Comparison of ENCODE assay signal across 15 mouse cellular contexts in genomic region chr9:59940913-59941884, GRCm38 (mm10). TPM values are rescaled to one million over a fixed set of nuclear protein-coding genes. Genes with fewer than 3 reads are reported as not detected.
DNase-seq lines count a peak whose midpoint lies in the region; ATAC-seq lines count a peak whose summit lies in the region.
"Had no signal": no experiment of that assay in that cellular context is flagged by ENCODE, and none has a peak within 500 bp of the region (broad histone marks: within the 10 kb centered on the region; RNA-seq: fewer than 3 reads in every experiment).

No protein-coding gene starts in this region.

- no peaks in the 10 kb centered on the region for H3K9me3 ChIP-seq in embryonic facial prominence, embryonic 12.5 days
- H3K9me3 ChIP-seq in embryonic facial prominence, embryonic 10.5 days: no peaks in the 10 kb centered on the region
- no peaks in the 10 kb centered on the region for H3K9me3 ChIP-seq in hindbrain, embryonic 13.5 days
- H3K9me3 ChIP-seq: forebrain, embryonic 10.5 days had no signal

- no peak for DNase-seq in embryonic facial prominence, embryonic 10.5 days (ENCODE audit: low spot score)
- DNase-seq in lung, postnatal 25 days (ENCODE audit: low spot score): peak; percentile 13
- DNase-seq in lung, postnatal 10 days: no peak
- DNase-seq in natural killer cell, adult 2 months (ENCODE audit: low spot score in 2 of 2): peak; percentile 32 to 34
- DNase-seq in retina, embryonic 14.5 days (ENCODE audit: low spot score): no peak
- DNase-seq: adrenal gland, postnatal 14 days; gastrocnemius, postnatal 10 days; kidney, postnatal 10 days; midbrain, embryonic 14.5 days had no signal

- H3K27me3 ChIP-seq in embryonic facial prominence, embryonic 12.5 days: no peaks in the 10 kb centered on the region
- H3K27me3 ChIP-seq in embryonic facial prominence, embryonic 10.5 days (replicated peaks; ENCODE audit: low read depth, poor library complexity, severe bottlenecking): no peaks in the 10 kb centered on the region
- H3K27me3 ChIP-seq in hindbrain, embryonic 13.5 days: no peaks in the 10 kb centered on the region

- H3K4me2 ChIP-seq in embryonic facial prominence, embryonic 12.5 days (replicated peaks): no peak overlapping the region
- H3K4me2 ChIP-seq in hindbrain, embryonic 13.5 days: no peak overlapping the region
- H3K4me2 ChIP-seq: hindbrain, embryonic 14.5 days had no signal

- H3K4me3 ChIP-seq in embryonic facial prominence, embryonic 12.5 days: no peak overlapping the region
- H3K4me3 ChIP-seq in embryonic facial prominence, embryonic 10.5 days: no peak overlapping the region
- no peak overlapping the region for H3K4me3 ChIP-seq in hindbrain, embryonic 13.5 days
- H3K4me3 ChIP-seq: forebrain, embryonic 10.5 days had no signal

- no peak for ATAC-seq in embryonic facial prominence, embryonic 12.5 days (ENCODE audit: insufficient number of reproducible peaks, insufficient read depth, low FRiP score, low TSS enrichment)
- ATAC-seq in inflammation-experienced regulatory T-cells, adult 6 months: peak; percentile 44
- no peak for ATAC-seq in hindbrain, embryonic 13.5 days (ENCODE audit: low FRiP score)

- H3K4me1 ChIP-seq in embryonic facial prominence, embryonic 12.5 days: peaks cover 5% of the 10 kb centered on the region; the same call in 1 of the 2 replicates
- peaks cover 14% of the 10 kb centered on the region for H3K4me1 ChIP-seq in embryonic facial prominence, embryonic 10.5 days
- 0 out of 2 replicates have a peak, but pooled peaks cover 3% of the 10 kb centered on the region for H3K4me1 ChIP-seq in hindbrain, embryonic 13.5 days (replicated peaks)

- H3K36me3 ChIP-seq in embryonic facial prominence, embryonic 12.5 days: no peaks in the 10 kb centered on the region
- no peaks in the 10 kb centered on the region for H3K36me3 ChIP-seq in embryonic facial prominence, embryonic 10.5 days (replicated peaks)
- no peaks in the 10 kb centered on the region for H3K36me3 ChIP-seq in hindbrain, embryonic 13.5 days
- H3K36me3 ChIP-seq: forebrain, embryonic 10.5 days had no signal

- H3K27ac ChIP-seq in embryonic facial prominence, embryonic 12.5 days: 0 out of 2 replicates have a peak overlapping the region, but pooled peaks have one; percentile 1
- no peak overlapping the region for H3K27ac ChIP-seq in embryonic facial prominence, embryonic 10.5 days (replicated peaks)
- H3K27ac ChIP-seq in hindbrain, embryonic 13.5 days: no peak overlapping the region
- H3K27ac ChIP-seq: forebrain, embryonic 10.5 days; hindbrain, embryonic 14.5 days; liver, embryonic 14.5 days had no signal

- WGBS in embryonic facial prominence, embryonic 12.5 days: 78% methylated on average over 11 of the region's 12 CpGs
- 72% methylated on average over 12 of the region's 12 CpGs for WGBS in embryonic facial prominence, embryonic 10.5 days
- WGBS in hindbrain, embryonic 13.5 days: 86% methylated on average over 10 of the region's 12 CpGs

- no peak overlapping the region for H3K9ac ChIP-seq in embryonic facial prominence, embryonic 12.5 days
- no peak overlapping the region for H3K9ac ChIP-seq in hindbrain, embryonic 13.5 days
- H3K9ac ChIP-seq: hindbrain, embryonic 14.5 days; liver, embryonic 14.5 days had no signal

RNA-seq across cellular contexts. Expression of gene Nr2e3, which starts 19.3 kb away (rescaled TPM):
- polyA plus RNA-seq in embryonic facial prominence, embryonic 12.5 days (2016; fragmentation: Nextera tagmentation; extraction: Ambion mirVana): 0.97 and 1.4 TPM in 2 replicates
- 0.21 and 0.51 TPM in 2 replicates for polyA plus RNA-seq in embryonic facial prominence, embryonic 10.5 days (2016; fragmentation: Nextera tagmentation; extraction: Ambion mirVana)
- not detected for polyA plus RNA-seq in inflammation-experienced regulatory T-cells, adult 6 months (2017; shearing (Covaris generic))
- polyA plus RNA-seq in hindbrain, embryonic 13.5 days (2015; fragmentation: Nextera tagmentation; extraction: Ambion mirVana): not detected in 2 replicates
- polyA plus RNA-seq: forebrain, embryonic 10.5 days; hindbrain, embryonic 14.5 days; liver, embryonic 14.5 days; midbrain, embryonic 14.5 days had no signal

Comparison
In these comparisons a context has a peak if more than half of its experiments do, and no peak if none do; other contexts are left out.
1. DNase-seq: peak in lung, postnatal 25 days (single experiment) and natural killer cell, adult 2 months (2 of 2); none in embryonic facial prominence, embryonic 10.5 days (single experiment), lung, postnatal 10 days (single experiment) and retina, embryonic 14.5 days (single experiment).